Mouse (Mus musculus) kidney, postnatal 14 days (tissue): ENCODE data around the gene Tango2.

Experiments
- DNase-seq: peaks from one replicate; pipeline ENCODE4 v3.0.0; 2022; ENCODE audit warnings: mixed read lengths

Gene Tango2

GRCm38 (mm10) chr16:18383045-18383726, 35.3 kb upstream of the Tango2 start:
- peak; percentile 75 for DNase-seq

DNA sequence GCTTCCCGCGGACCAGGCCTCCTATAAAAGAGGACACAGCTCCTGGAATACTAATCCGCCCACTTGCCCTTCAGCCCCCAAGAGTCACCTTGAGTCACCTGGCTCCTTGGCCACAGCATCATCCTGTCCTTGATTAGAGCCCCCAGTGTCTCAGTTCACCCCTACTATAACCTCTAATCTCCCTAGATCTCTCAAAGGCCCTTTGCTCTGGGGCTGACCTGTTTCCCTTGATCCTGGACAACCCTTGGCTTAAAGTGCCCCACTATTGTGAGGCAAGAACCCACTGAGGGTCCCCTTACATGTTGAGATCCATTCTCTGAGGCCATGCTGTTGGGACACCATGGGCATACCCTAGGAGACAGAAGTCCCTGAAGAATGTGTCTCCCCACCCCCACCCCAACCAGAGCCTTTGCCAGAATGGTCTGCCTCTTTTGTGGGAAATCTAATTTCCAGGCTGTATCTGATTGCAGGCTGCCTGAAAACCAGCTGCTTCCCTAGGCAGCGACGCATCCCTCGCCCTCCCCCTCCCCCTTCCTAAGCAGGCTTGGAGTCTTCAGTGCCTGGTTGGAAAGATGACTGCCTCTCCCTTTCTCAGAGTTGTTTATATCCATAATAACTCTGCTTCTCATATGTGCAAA, 33.8 kb upstream of the Tango2 start:
- DNase-seq, result no peak

- DNase-seq, result no peak
These were observed 32.7 kb upstream of the Tango2 start for GRCm38 (mm10) chr16:18380495-18381063.

- DNase-seq, result peak; percentile 61
These were observed 31.6 kb upstream of the Tango2 start for GRCm38 (mm10) chr16:18379338-18380001.

DNA sequence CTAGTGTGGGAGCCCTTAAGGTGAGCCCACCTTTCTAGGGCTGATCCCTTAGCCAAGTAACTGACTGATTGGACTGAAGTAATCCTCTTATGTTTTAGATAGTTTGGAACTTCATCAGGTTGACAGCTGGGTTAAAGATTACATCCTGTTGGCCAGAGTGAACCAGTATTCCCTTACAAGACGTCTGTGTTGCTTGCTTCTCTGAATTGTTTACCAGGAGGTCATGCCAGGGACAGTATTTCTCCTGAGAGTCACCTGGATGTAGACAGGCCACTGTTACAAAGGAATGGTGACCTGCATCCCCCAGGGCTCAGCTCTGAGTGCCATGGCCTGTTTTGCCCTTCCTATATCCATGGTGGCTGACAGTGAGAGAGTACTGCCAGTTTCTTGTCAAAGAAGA, 30.6 kb upstream of the Tango2 start:
- no peak for DNase-seq

DNA sequence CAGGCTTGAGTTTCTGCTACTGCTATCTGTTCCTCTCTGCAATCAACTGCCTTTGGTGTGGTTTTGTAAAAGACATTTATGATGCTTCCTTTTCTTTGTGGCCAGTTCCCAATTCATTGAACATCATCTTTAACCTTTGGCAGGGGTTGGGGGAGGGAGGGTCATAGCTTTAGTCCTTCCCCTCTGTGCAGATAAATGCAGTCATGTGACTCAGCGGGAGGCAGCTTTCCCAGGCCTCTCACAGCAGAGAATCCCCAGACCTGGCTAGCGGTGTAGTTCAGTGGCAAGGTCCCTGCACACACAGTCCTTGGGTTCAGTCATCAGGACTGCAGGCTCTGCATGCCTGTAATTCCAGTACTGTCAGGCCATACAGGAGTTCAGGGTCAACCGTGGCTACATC, 29.3 kb upstream of the Tango2 start:
- DNase-seq, result peak; percentile 73

- peak; percentile 44 for DNase-seq
These were observed 28.5 kb upstream of the Tango2 start for GRCm38 (mm10) chr16:18376297-18376954.

DNA sequence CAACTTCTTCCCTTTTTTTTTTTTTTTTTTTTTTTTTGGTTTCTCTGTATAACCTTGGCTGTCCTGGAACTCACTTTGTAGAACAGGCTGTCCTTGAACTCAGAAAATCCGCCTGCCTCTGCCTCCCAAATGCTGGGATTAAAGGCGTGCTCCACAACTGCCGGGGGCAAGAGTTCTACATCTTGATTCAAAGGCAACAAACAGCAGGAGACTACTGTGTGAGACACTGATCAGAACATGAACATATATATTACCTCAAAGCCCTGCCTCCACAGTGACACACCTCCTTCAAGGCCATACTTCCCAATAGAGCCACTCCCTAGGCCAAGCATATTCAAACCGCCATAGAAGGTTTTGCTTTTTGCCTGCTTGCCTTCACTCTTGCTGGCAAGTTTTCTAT, 25.7 kb upstream of the Tango2 start:
- no peak for DNase-seq

DNA sequence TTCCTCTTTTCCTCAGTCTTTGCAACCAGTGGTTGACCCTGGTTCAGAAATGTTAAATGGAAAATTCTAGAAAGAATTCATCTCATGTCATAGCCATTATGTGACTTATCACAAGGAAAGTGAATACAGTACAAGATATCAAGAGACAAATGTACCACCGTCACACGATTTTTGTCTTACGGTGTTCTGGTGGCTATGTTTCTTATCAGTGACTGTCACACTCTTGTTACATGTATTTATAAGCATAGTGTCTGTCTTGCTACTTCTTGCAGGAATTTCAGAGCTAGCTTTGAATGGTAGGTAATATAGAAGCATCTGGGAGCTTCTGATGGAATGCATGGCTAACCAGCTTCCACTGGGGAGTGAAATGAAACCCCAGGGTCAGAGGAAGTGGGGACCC, 22.3 kb upstream of the Tango2 start:
- DNase-seq, result no peak

- no peak for DNase-seq
These were observed 18.9 kb upstream of the Tango2 start for GRCm38 (mm10) chr16:18366849-18367248.

GRCm38 (mm10) chr16:18362948-18363347, 15.0 kb upstream of the Tango2 start:
- DNase-seq, result peak; percentile 48

GRCm38 (mm10) chr16:18360151-18360805, 12.4 kb upstream of the Tango2 start:
- no peak for DNase-seq

DNA sequence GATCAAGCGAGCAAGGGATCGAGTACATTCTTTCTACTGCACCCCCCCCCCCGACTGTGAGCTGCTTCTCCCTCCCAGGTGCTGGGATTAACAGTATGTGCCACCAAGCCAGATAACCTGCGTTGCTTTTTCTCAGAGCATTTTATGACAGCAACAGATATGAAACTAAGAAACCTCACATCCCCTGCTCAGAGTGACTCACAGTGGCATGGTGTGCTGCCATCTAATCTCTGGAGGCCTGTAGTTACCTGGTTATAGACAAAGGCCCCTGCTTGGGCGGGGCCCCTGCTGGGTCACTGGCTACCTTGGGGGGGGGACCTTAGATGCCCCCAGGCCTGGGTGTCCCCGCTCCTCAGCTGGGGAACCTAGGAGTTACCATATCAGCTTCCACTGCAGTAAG, 10.1 kb upstream of the Tango2 start:
- no peak for DNase-seq

DNA sequence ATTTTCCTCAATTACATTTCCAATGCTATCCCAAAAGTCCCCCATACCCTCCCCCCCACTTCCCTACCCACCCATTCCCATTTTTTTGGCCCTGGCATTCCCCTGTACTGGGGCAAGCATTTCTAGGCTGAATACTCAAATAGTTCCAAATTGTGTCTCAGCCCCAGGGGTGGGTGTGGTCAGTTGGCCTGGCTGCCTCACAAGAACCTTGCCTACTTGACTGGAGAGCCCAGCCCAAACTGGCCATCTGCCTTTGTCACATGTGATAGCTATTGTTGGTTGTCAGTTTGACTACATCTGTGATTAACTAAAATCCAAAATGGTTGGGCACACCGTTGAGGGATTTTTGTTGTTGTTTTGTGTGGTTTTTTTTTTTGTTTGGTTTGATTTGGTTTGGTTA, 9.1 kb upstream of the Tango2 start:
- DNase-seq, result no peak

GRCm38 (mm10) chr16:18353106-18353505, 5.2 kb upstream of the Tango2 start:
- no peak for DNase-seq

GRCm38 (mm10) chr16:18351313-18352055, 3.6 kb upstream of the Tango2 start:
- peak; percentile 74 for DNase-seq

- DNase-seq, result no peak
These were observed 1.9 kb upstream of the Tango2 start for GRCm38 (mm10) chr16:18349761-18350325.

DNA sequence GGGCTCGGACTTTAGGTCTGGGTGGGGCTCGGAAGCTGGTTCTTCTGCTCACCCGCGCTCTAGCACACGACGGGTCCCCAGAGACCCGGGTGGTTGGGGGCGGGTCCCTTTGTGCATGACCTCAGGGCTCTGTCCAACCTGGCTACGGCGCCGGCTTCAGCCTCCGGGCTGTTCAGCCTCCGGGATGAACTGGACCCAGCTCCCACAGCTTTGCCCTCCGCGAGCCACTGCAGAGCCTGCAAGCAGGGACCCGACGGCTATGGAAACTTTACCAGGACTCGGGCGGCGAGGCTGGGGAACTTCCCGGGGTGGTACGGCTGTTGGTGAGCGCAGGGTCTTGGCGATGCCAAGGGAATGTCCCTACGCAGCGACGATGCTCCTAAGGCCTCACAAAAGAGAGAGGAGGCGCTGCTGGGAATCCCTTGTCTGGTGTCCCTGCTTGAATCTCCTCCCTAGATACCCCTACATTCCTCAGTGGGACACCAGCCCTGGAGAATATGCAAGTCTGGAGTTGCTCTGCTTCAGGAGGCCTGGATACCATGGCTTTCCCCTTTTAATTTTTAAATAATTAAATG, 785 bp upstream of the Tango2 start:
- DNase-seq, result peak; percentile 67

DNA sequence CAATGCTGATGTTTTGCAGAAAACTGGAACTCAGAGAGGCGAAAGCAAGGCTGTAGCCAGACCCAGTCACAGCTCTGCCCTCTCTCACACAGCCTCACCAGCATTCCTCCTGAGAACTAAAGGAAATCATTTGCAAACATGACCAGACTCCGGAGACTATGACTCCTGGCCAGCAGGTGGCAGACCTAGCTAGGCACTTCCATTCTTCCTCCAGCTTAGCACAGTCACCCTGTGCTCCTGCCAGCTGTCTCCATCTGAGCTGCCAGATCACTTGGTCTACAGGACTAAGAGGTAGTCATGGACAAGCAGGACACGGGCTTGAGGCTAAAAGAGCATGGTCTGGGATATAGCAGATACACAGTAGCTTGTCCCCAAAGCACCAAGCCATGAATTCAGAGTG, 2.7 kb downstream of the Tango2 start:
- DNase-seq, result peak; percentile 93

GRCm38 (mm10) chr16:18343778-18344177, 4.1 kb downstream of the Tango2 start:
- DNase-seq, result peak; percentile 97
